Mouse (Mus musculus) hindbrain, embryonic 10.5 days (tissue): ENCODE data around the gene Gm10142. TPM values are rescaled to one million over a fixed set of nuclear protein-coding genes. Genes with fewer than 3 reads are reported as not detected.
"Not testable (repeated sequence)": the region's sequence is repeated elsewhere in the genome, so short reads cannot be mapped to it uniquely, and the experiment has no call there.

Experiments
- DNase-seq: peaks from one replicate; pipeline ENCODE4 v3.0.0-alpha.2; 2017; ENCODE audit warnings: low spot score
- H3K27ac ChIP-seq: fragments of 300-500 bp; sonication (generic); 2 replicates; pipeline ENCODE4 v1.5.1; 2016; ENCODE audit warnings: mild to moderate bottlenecking, moderate library complexity
- H3K27me3 ChIP-seq: fragments of 300-500 bp; sonication (generic); 2 replicates; pipeline ENCODE4 v1.6.1; 2016; ENCODE audit warnings: mild to moderate bottlenecking; ENCODE audit not compliant: poor library complexity, insufficient read depth, severe bottlenecking
- H3K36me3 ChIP-seq: fragments of 300-500 bp; sonication (generic); 2 replicates; pipeline ENCODE4 v1.6.1; 2016; ENCODE audit warnings: mild to moderate bottlenecking, moderate library complexity
- H3K4me1 ChIP-seq: fragments of 300-500 bp; sonication (generic); replicated peaks from 2 replicates; pipeline ENCODE4 v1.6.1; 2016; ENCODE audit warnings: mild to moderate bottlenecking
- H3K4me3 ChIP-seq: fragments of 300-500 bp; sonication (generic); 2 replicates; pipeline ENCODE4 v1.5.1; 2016; ENCODE audit warnings: mild to moderate bottlenecking, moderate library complexity
- H3K9me3 ChIP-seq: fragments of 300-500 bp; sonication (generic); 2 replicates; pipeline ENCODE4 v1.6.1; 2016; ENCODE audit warnings: mild to moderate bottlenecking, moderate library complexity
- WGBS: fragments of 180-500 bp; shearing (Covaris S2); methylation state at CpG from one replicate; pipeline ENCODE4 v1.1.7; 2016; 5-methylcytosine and 5-hydroxymethylcytosine counted together
- polyA plus RNA-seq: library from polyadenylated mRNA; unstranded; fragments of >200 nt; fragmentation: Nextera tagmentation; extraction: Ambion mirVana; gene quantifications from 2 replicates; pipeline ENCODE4 v1.2.1, GENCODE M21; 2016

Gene Gm10142
- not detected in 2 replicates for polyA plus RNA-seq

- H3K27ac ChIP-seq, result no peak within 1 kb of the TSS
- DNase-seq, result no peak
- WGBS, result 79% methylated on average over 1 of the region's 1 CpGs
- no peak within 1 kb of the TSS for H3K4me3 ChIP-seq
- no peaks in the 10 kb centered on the region for H3K4me1 ChIP-seq
- H3K9me3 ChIP-seq, result peaks cover 11% of the 10 kb centered on the region; the same call in 1 of the 2 replicates
- H3K27me3 ChIP-seq, result no peaks in the 10 kb centered on the region
- H3K36me3 ChIP-seq, result no peaks in the 10 kb centered on the region
Observed at GRCm38 (mm10) chr10:77715507-77715906, at the start of gene Gm10142. Gm10142 (plus strand) TSS chr10:77715807.

GRCm38 (mm10) chr10:77666342-77666741, 49.3 kb upstream of the Gm10142 start:
- H3K27me3 ChIP-seq, result peaks cover 12% of the 10 kb centered on the region
- no peak overlapping the region for H3K4me3 ChIP-seq
- no peak for DNase-seq
- 83% methylated on average over 8 of the region's 8 CpGs for WGBS
- no peaks in the 10 kb centered on the region for H3K36me3 ChIP-seq
- H3K4me1 ChIP-seq, result 0 out of 2 replicates have a peak, but pooled peaks cover 3% of the 10 kb centered on the region
- no peak overlapping the region for H3K27ac ChIP-seq
- no peaks in the 10 kb centered on the region for H3K9me3 ChIP-seq

GRCm38 (mm10) chr10:77667402-77667801, 48.2 kb upstream of the Gm10142 start:
- Histone ChIP-seq H3K4me1 (0 out of 2 replicates have a peak, but pooled peaks cover 3% of the 10 kb centered on the region), H3K27ac (no peak overlapping the region), H3K27me3 (peaks cover 12% of the 10 kb centered on the region), H3K4me3 (no peak overlapping the region), H3K9me3 (no peaks in the 10 kb centered on the region), H3K36me3 (no peaks in the 10 kb centered on the region)
- WGBS, result 82% methylated on average over 4 of the region's 4 CpGs
- no peak for DNase-seq

GRCm38 (mm10) chr10:77670710-77671109, 44.9 kb upstream of the Gm10142 start:
- no peaks in the 10 kb centered on the region for H3K36me3 ChIP-seq
- peaks cover 10% of the 10 kb centered on the region for H3K27me3 ChIP-seq
- no peak overlapping the region for H3K4me3 ChIP-seq
- H3K9me3 ChIP-seq, result no peaks in the 10 kb centered on the region
- 76% methylated on average over 4 of the region's 4 CpGs for WGBS
- no peak for DNase-seq
- peaks cover 13% of the 10 kb centered on the region for H3K4me1 ChIP-seq
- peak overlapping the region; percentile 18; the same call in 1 of the 2 replicates for H3K27ac ChIP-seq

GRCm38 (mm10) chr10:77671519-77671918, 44.1 kb upstream of the Gm10142 start:
- peaks cover 13% of the 10 kb centered on the region for H3K4me1 ChIP-seq
- peaks cover 18% of the 10 kb centered on the region for H3K27me3 ChIP-seq
- H3K9me3 ChIP-seq, result no peaks in the 10 kb centered on the region
- no peak overlapping the region for H3K4me3 ChIP-seq
- WGBS, result 81% methylated on average over 4 of the region's 4 CpGs
- H3K36me3 ChIP-seq, result no peaks in the 10 kb centered on the region
- no peak for DNase-seq
- no peak overlapping the region for H3K27ac ChIP-seq

GRCm38 (mm10) chr10:77673765-77674164, 41.8 kb upstream of the Gm10142 start:
- no peak for DNase-seq
- H3K4me1 ChIP-seq, result peaks cover 26% of the 10 kb centered on the region
- 61% methylated on average over 13 of the region's 13 CpGs for WGBS

GRCm38 (mm10) chr10:77677562-77677961, 38.0 kb upstream of the Gm10142 start:
- H3K27me3 ChIP-seq, result peaks cover 54% of the 10 kb centered on the region
- WGBS, result under 1% methylated on average over 35 of the region's 35 CpGs
- H3K9me3 ChIP-seq, result no peaks in the 10 kb centered on the region
- DNase-seq, result peak; percentile 36
- H3K4me1 ChIP-seq, result peaks cover 26% of the 10 kb centered on the region
- H3K36me3 ChIP-seq, result no peaks in the 10 kb centered on the region
- peak overlapping the region; percentile 49 for H3K4me3 ChIP-seq
- H3K27ac ChIP-seq, result no peak overlapping the region

More at GRCm38 (mm10) chr10:77673765-77674164, 41.8 kb upstream of the Gm10142 start:
- H3K4me3 ChIP-seq, result no peak overlapping the region
- H3K36me3 ChIP-seq, result no peaks in the 10 kb centered on the region
- H3K9me3 ChIP-seq, result no peaks in the 10 kb centered on the region
- no peak overlapping the region for H3K27ac ChIP-seq
- H3K27me3 ChIP-seq, result peaks cover 41% of the 10 kb centered on the region

- no peaks in the 10 kb centered on the region for H3K36me3 ChIP-seq
- peaks cover 30% of the 10 kb centered on the region for H3K4me1 ChIP-seq
- DNase-seq, result no peak
- 77% methylated on average over 7 of the region's 7 CpGs for WGBS
- H3K27ac ChIP-seq, result no peak overlapping the region
- no peak overlapping the region for H3K4me3 ChIP-seq
- H3K27me3 ChIP-seq, result peaks cover 73% of the 10 kb centered on the region
- no peaks in the 10 kb centered on the region for H3K9me3 ChIP-seq
Observed at GRCm38 (mm10) chr10:77682994-77683393, 32.6 kb upstream of the Gm10142 start.

- DNase-seq, result no peak
- H3K4me1 ChIP-seq, result peaks cover 31% of the 10 kb centered on the region
- no peaks in the 10 kb centered on the region for H3K9me3 ChIP-seq
- peaks cover 73% of the 10 kb centered on the region for H3K27me3 ChIP-seq
- WGBS, result 40% methylated on average over 8 of the region's 8 CpGs
- no peak overlapping the region for H3K27ac ChIP-seq
- no peaks in the 10 kb centered on the region for H3K36me3 ChIP-seq
- no peak overlapping the region for H3K4me3 ChIP-seq
Observed at GRCm38 (mm10) chr10:77684181-77684580, 31.4 kb upstream of the Gm10142 start.

- no peak for DNase-seq
- Histone ChIP-seq H3K4me1 (peaks cover 43% of the 10 kb centered on the region), H3K4me3 (no peak within 1 kb of the TSS), H3K9me3 (no peaks in the 10 kb centered on the region), H3K27me3 (peaks cover 64% of the 10 kb centered on the region), H3K27ac (no peak within 1 kb of the TSS), H3K36me3 (no peaks in the 10 kb centered on the region)
- 6% methylated on average over 22 of the region's 22 CpGs for WGBS
Observed at GRCm38 (mm10) chr10:77685895-77686664, 29.5 kb upstream of the Gm10142 start, which contains the start of gene Tspear. Tspear (plus strand) TSS chr10:77686569.

- no peaks in the 10 kb centered on the region for H3K9me3 ChIP-seq
- no peaks in the 10 kb centered on the region for H3K36me3 ChIP-seq
- DNase-seq, result no peak
- 26% methylated on average over 10 of the region's 10 CpGs for WGBS
- peaks cover 64% of the 10 kb centered on the region for H3K27me3 ChIP-seq
- H3K27ac ChIP-seq, result no peak overlapping the region
- H3K4me3 ChIP-seq, result no peak overlapping the region
- H3K4me1 ChIP-seq, result peaks cover 43% of the 10 kb centered on the region
Observed at GRCm38 (mm10) chr10:77687021-77687420, 28.6 kb upstream of the Gm10142 start.

GRCm38 (mm10) chr10:77690356-77690807, 25.2 kb upstream of the Gm10142 start, which contains the start of gene Gm19402:
Gm19402 (minus strand) TSS chr10:77690757.
- H3K9me3 ChIP-seq, H3K36me3 ChIP-seq, H3K4me3 ChIP-seq, DNase-seq: not testable (repeated sequence)
- WGBS, result 62% methylated on average over 3 of the region's 3 CpGs
- H3K27ac ChIP-seq, result 0 out of 2 replicates have a peak within 1 kb of the TSS, but pooled peaks have one; percentile 4
- peaks cover 38% of the 10 kb centered on the region for H3K4me1 ChIP-seq
- H3K27me3 ChIP-seq, result peaks cover 39% of the 10 kb centered on the region

GRCm38 (mm10) chr10:77697133-77697532, 18.5 kb upstream of the Gm10142 start, which contains the start of gene Gm9508:
Gm9508 (minus strand) TSS chr10:77697233.
- no peaks in the 10 kb centered on the region for H3K36me3 ChIP-seq
- WGBS, result 40% methylated on average over 4 of the region's 4 CpGs
- peaks cover 23% of the 10 kb centered on the region for H3K4me1 ChIP-seq
- H3K27me3 ChIP-seq, result no peaks in the 10 kb centered on the region
- H3K27ac ChIP-seq, result no peak within 1 kb of the TSS; the same call in 1 of the 2 replicates
- no peak for DNase-seq
- no peaks in the 10 kb centered on the region for H3K9me3 ChIP-seq
- no peak within 1 kb of the TSS for H3K4me3 ChIP-seq
